Mouse (Mus musculus) C2C12 (cell line): Measurements from ENCODE around the gene Hjurp.

Source experiments
- CEBPB ChIP-seq: IDR thresholded peaks from one replicate; pipeline ENCODE4 v1.6.1; 2011; ENCODE audit warnings: low read depth, mild to moderate bottlenecking, control low read depth, moderate library complexity
- CTCF ChIP-seq: IDR thresholded peaks from one replicate; pipeline ENCODE4 v1.5.1; 2011; ENCODE audit not compliant: control insufficient read depth, insufficient read depth, insufficient read length
- FOSL1 ChIP-seq: IDR thresholded peaks from one replicate; pipeline ENCODE4 v1.8.0; 2011; ENCODE audit warnings: mild to moderate bottlenecking, low read length; ENCODE audit not compliant: poor library complexity, insufficient read depth, severe bottlenecking
- MAX ChIP-seq: IDR thresholded peaks from one replicate; pipeline ENCODE4 v1.6.1; 2011; ENCODE audit warnings: mild to moderate bottlenecking, control low read depth
- MYOD1 ChIP-seq: IDR thresholded peaks from one replicate; pipeline ENCODE4 v1.6.1; 2011; ENCODE audit warnings: low read depth; ENCODE audit not compliant: control insufficient read depth, insufficient read length
- MYOG ChIP-seq: IDR thresholded peaks from one replicate; pipeline ENCODE4 v1.6.1; 2011; ENCODE audit not compliant: control insufficient read depth, insufficient read length; ENCODE audit errors: extremely low read depth
- USF1 ChIP-seq: IDR thresholded peaks from one replicate; pipeline ENCODE4 v1.6.1; 2011; ENCODE audit warnings: low read depth, mild to moderate bottlenecking, control low read depth, moderate library complexity

DNA sequence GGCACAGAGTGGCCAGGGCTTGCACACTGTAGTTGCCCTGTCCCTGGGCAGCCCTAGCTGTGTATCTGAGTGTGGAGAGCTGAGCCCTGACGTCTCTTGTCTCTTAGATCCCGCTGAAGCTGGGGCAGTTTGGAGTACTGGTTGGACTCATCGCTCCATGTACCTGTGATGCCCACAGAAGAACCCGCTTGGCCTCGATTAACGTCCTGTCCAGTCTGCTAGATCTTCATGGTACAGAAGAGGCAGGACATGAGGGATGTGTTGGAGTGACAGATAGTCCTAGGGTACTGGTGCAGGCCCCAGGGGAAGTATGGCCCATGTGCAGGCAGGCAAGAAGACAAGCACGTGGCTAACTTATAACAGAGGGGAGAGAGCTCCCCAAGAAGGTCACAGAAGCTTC is 27.8 kb downstream of the Hjurp start:
- TF ChIP-seq CTCF (no peak), USF1 (no peak), MAX (no peak), MYOD1 (no peak), CEBPB (no peak), MYOG (no peak), FOSL1 (no peak)
